Mouse (Mus musculus): ENCODE data around the gene 1700125H20Rik. TPM values are rescaled to one million over a fixed set of nuclear protein-coding genes. Genes with fewer than 3 reads are reported as not detected.

The 1700125H20Rik gene
- polyA plus RNA-seq, 1 experiment from 2014 or later = 0.49 TPM

- no peaks in the 10 kb centered on the region for H3K27me3 ChIP-seq (replicated peaks)
- peaks cover 82% of the 10 kb centered on the region for H3K36me3 ChIP-seq
- no peak overlapping the region for H3K9ac ChIP-seq
- H3K27ac ChIP-seq = no peak overlapping the region
- H3K9me3 ChIP-seq = no peaks in the 10 kb centered on the region
- no peaks in the 10 kb centered on the region for H3K4me1 ChIP-seq
- WGBS = 96% methylated on average over 11 of the region's 11 CpGs
- ATAC-seq (ENCODE audit: low FRiP score, low read depth) = no peak
- no peak overlapping the region for H3K4me2 ChIP-seq (replicated peaks)
- H3K4me3 ChIP-seq = no peak overlapping the region
Measured at GRCm38 (mm10) chr11:85194206-85194605, 24.0 kb downstream of the 1700125H20Rik start.

- no peak overlapping the region for H3K27ac ChIP-seq
- no peaks in the 10 kb centered on the region for H3K4me1 ChIP-seq
- WGBS = 92% methylated on average over 9 of the region's 9 CpGs
- ATAC-seq (ENCODE audit: low FRiP score, low read depth) = no peak
- no peaks in the 10 kb centered on the region for H3K27me3 ChIP-seq (replicated peaks)
- no peak overlapping the region for H3K4me2 ChIP-seq (replicated peaks)
- no peak overlapping the region for H3K9ac ChIP-seq
- H3K4me3 ChIP-seq = no peak overlapping the region
- H3K9me3 ChIP-seq = no peaks in the 10 kb centered on the region
- peaks cover 87% of the 10 kb centered on the region for H3K36me3 ChIP-seq
Measured at GRCm38 (mm10) chr11:85196046-85196445, 25.8 kb downstream of the 1700125H20Rik start.

- Histone ChIP-seq H3K27ac (no peak overlapping the region), H3K4me3 (no peak overlapping the region), H3K4me2 (replicated peaks) (no peak overlapping the region), H3K4me1 (no peaks in the 10 kb centered on the region), H3K36me3 (peaks cover 87% of the 10 kb centered on the region), H3K9me3 (no peaks in the 10 kb centered on the region), H3K27me3 (replicated peaks) (no peaks in the 10 kb centered on the region), H3K9ac (no peak overlapping the region)
- no peak for ATAC-seq (ENCODE audit: low FRiP score, low read depth)
- 87% methylated on average over 2 of the region's 2 CpGs for WGBS
Measured at GRCm38 (mm10) chr11:85198906-85199305, 28.7 kb downstream of the 1700125H20Rik start.

- no peak overlapping the region for H3K27ac ChIP-seq
- no peak overlapping the region for H3K9ac ChIP-seq
- H3K4me1 ChIP-seq = no peaks in the 10 kb centered on the region
- no peaks in the 10 kb centered on the region for H3K9me3 ChIP-seq
- H3K27me3 ChIP-seq (replicated peaks) = no peaks in the 10 kb centered on the region
- no peak for ATAC-seq (ENCODE audit: low FRiP score, low read depth)
- no peak overlapping the region for H3K4me3 ChIP-seq
- H3K36me3 ChIP-seq = peaks cover 62% of the 10 kb centered on the region
- H3K4me2 ChIP-seq (replicated peaks) = no peak overlapping the region
Measured at GRCm38 (mm10) chr11:85206231-85206630, 36.0 kb downstream of the 1700125H20Rik start.

- H3K27me3 ChIP-seq (replicated peaks) = no peaks in the 10 kb centered on the region
- WGBS = 95% methylated on average over 2 of the region's 2 CpGs
- ATAC-seq (ENCODE audit: low FRiP score, low read depth) = no peak
- no peak overlapping the region for H3K27ac ChIP-seq
- no peak overlapping the region for H3K4me3 ChIP-seq
- H3K9ac ChIP-seq = no peak overlapping the region
- H3K36me3 ChIP-seq = peaks cover 74% of the 10 kb centered on the region
- H3K4me1 ChIP-seq = no peaks in the 10 kb centered on the region
- no peak overlapping the region for H3K4me2 ChIP-seq (replicated peaks)
- H3K9me3 ChIP-seq = no peaks in the 10 kb centered on the region
Measured at GRCm38 (mm10) chr11:85211151-85211550, 40.9 kb downstream of the 1700125H20Rik start.

- Histone ChIP-seq H3K36me3 (peaks cover 66% of the 10 kb centered on the region), H3K9ac (no peak overlapping the region), H3K9me3 (no peaks in the 10 kb centered on the region), H3K27me3 (replicated peaks) (no peaks in the 10 kb centered on the region), H3K27ac (no peak overlapping the region), H3K4me1 (no peaks in the 10 kb centered on the region), H3K4me3 (no peak overlapping the region), H3K4me2 (replicated peaks) (no peak overlapping the region)
- 92% methylated on average over 2 of the region's 2 CpGs for WGBS
- ATAC-seq (ENCODE audit: low FRiP score, low read depth) = no peak
Measured at GRCm38 (mm10) chr11:85213215-85213614, 43.0 kb downstream of the 1700125H20Rik start.

GRCm38 (mm10) chr11:85214679-85215078, 44.5 kb downstream of the 1700125H20Rik start:
- Histone ChIP-seq H3K4me1 (no peaks in the 10 kb centered on the region), H3K9me3 (no peaks in the 10 kb centered on the region), H3K4me3 (no peak overlapping the region), H3K4me2 (replicated peaks) (no peak overlapping the region), H3K36me3 (peaks cover 55% of the 10 kb centered on the region), H3K27me3 (replicated peaks) (no peaks in the 10 kb centered on the region), H3K27ac (no peak overlapping the region), H3K9ac (no peak overlapping the region)
- no peak for ATAC-seq (ENCODE audit: low FRiP score, low read depth)
- WGBS = 96% methylated on average over 3 of the region's 3 CpGs

- no peak overlapping the region for H3K4me3 ChIP-seq
- no peaks in the 10 kb centered on the region for H3K4me1 ChIP-seq
- H3K27me3 ChIP-seq (replicated peaks) = no peaks in the 10 kb centered on the region
- 95% methylated on average over 3 of the region's 3 CpGs for WGBS
- no peak overlapping the region for H3K4me2 ChIP-seq (replicated peaks)
- peaks cover 20% of the 10 kb centered on the region for H3K36me3 ChIP-seq
- H3K9me3 ChIP-seq = no peaks in the 10 kb centered on the region
- no peak overlapping the region for H3K27ac ChIP-seq
- ATAC-seq (ENCODE audit: low FRiP score, low read depth) = no peak
- H3K9ac ChIP-seq = no peak overlapping the region
Measured at GRCm38 (mm10) chr11:85219014-85219413, 48.8 kb downstream of the 1700125H20Rik start.

- no peak for ATAC-seq (ENCODE audit: low FRiP score, low read depth)
- Histone ChIP-seq H3K4me2 (replicated peaks) (no peak overlapping the region), H3K9me3 (no peaks in the 10 kb centered on the region), H3K9ac (no peak overlapping the region), H3K27me3 (replicated peaks) (no peaks in the 10 kb centered on the region), H3K27ac (no peak overlapping the region), H3K36me3 (peaks cover 7% of the 10 kb centered on the region; the same call in 1 of the 2 replicates), H3K4me1 (no peaks in the 10 kb centered on the region), H3K4me3 (no peak overlapping the region)
- WGBS = 96% methylated on average over 6 of the region's 6 CpGs
Measured at GRCm38 (mm10) chr11:85222561-85222960, 52.4 kb downstream of the 1700125H20Rik start.

GRCm38 (mm10) chr11:85223248-85223647, 53.0 kb downstream of the 1700125H20Rik start:
- H3K27ac ChIP-seq = no peak overlapping the region
- ATAC-seq (ENCODE audit: low FRiP score, low read depth) = no peak
- no peak overlapping the region for H3K4me3 ChIP-seq
- H3K9ac ChIP-seq = no peak overlapping the region
- H3K36me3 ChIP-seq = peaks cover 7% of the 10 kb centered on the region; the same call in 1 of the 2 replicates
- H3K27me3 ChIP-seq (replicated peaks) = no peaks in the 10 kb centered on the region
- H3K4me1 ChIP-seq = no peaks in the 10 kb centered on the region
- H3K4me2 ChIP-seq (replicated peaks) = no peak overlapping the region
- WGBS = 97% methylated on average over 3 of the region's 3 CpGs
- no peaks in the 10 kb centered on the region for H3K9me3 ChIP-seq

Other genes starting within 250 kb of the 1700125H20Rik start
- gene Car4, start 212.6 kb upstream of the 1700125H20Rik start, polyA plus RNA-seq (2016; fragmentation: Nextera tagmentation; extraction: Ambion mirVana) = 4.8 and 5.7 TPM in 2 replicates
- gene Usp32, start 30.2 kb upstream of the 1700125H20Rik start, polyA plus RNA-seq (2016; fragmentation: Nextera tagmentation; extraction: Ambion mirVana) = 9.1 and 9.4 TPM in 2 replicates
- 54.6 TPM in 2 replicates for gene Appbp2, start 64.7 kb downstream of the 1700125H20Rik start, polyA plus RNA-seq (2016; fragmentation: Nextera tagmentation; extraction: Ambion mirVana)
- gene Ppm1d, start 140.8 kb downstream of the 1700125H20Rik start, polyA plus RNA-seq (2016; fragmentation: Nextera tagmentation; extraction: Ambion mirVana) = 28.1 and 30.8 TPM in 2 replicates
- 34.5 and 38.2 TPM in 2 replicates for gene Bcas3, start 182.8 kb downstream of the 1700125H20Rik start, polyA plus RNA-seq (2016; fragmentation: Nextera tagmentation; extraction: Ambion mirVana)